Mouse (Mus musculus): ENCODE data around the gene Gm10282. TPM values are rescaled to one million over a fixed set of nuclear protein-coding genes. Genes with fewer than 3 reads are reported as not detected.

The Gm10282 gene
- polyA plus RNA-seq (2012; rRNA removed): 22.6 and 23.4 TPM in 2 replicates

GRCm38 (mm10) chr8:72305210-72305905 lies at the start of gene Gm10282:
Gene Gm10282, minus strand, starts transcription at chr8:72305260.

GRCm38 (mm10) chr8:72318801-72319322 lies 13.8 kb upstream of the Gm10282 start, which contains the start of gene Klf2:
Gene Klf2, plus strand, starts transcription at chr8:72319033.

Other genes with a start within 250 kb of the Gm10282 start
- not detected in 2 replicates for gene Olfr373, start 222.1 kb downstream of the Gm10282 start, polyA plus RNA-seq (2012; rRNA removed)
- gene Olfr374, start 198.2 kb downstream of the Gm10282 start, polyA plus RNA-seq (2012; rRNA removed): not detected in 2 replicates
- gene Tpm4, start 170.3 kb downstream of the Gm10282 start, polyA plus RNA-seq (2012; rRNA removed): 184 and 195 TPM in 2 replicates
- 120 and 132 TPM in 2 replicates for gene Rab8a, start 144.1 kb downstream of the Gm10282 start, polyA plus RNA-seq (2012; rRNA removed)
- 0.15 TPM in 2 replicates for gene Hsh2d, start 115.6 kb downstream of the Gm10282 start, polyA plus RNA-seq (2012; rRNA removed)
- gene Cib3, start 92.4 kb downstream of the Gm10282 start, polyA plus RNA-seq (2012; rRNA removed): 0.03 TPM in 1 of 2 replicates, not detected in the other
- gene Gm11034, start 91.6 kb downstream of the Gm10282 start, polyA plus RNA-seq (2012; rRNA removed): not detected in 2 replicates
- gene Fam32a, start 85.5 kb downstream of the Gm10282 start, polyA plus RNA-seq (2012; rRNA removed): 87.3 and 98.8 TPM in 2 replicates
- 222 and 230 TPM in 2 replicates for gene Ap1m1, start 65.2 kb downstream of the Gm10282 start, polyA plus RNA-seq (2012; rRNA removed)
- 10.7 and 17.6 TPM in 2 replicates for gene Klf2, start 13.8 kb upstream of the Gm10282 start, polyA plus RNA-seq (2012; rRNA removed)
- 111 and 112 TPM in 2 replicates for gene Eps15l1, start 116.2 kb upstream of the Gm10282 start, polyA plus RNA-seq (2012; rRNA removed)
- gene Calr3, start 138.6 kb upstream of the Gm10282 start, polyA plus RNA-seq (2012; rRNA removed): 0.55 and 0.74 TPM in 2 replicates
- 14.9 and 15.2 TPM in 2 replicates for gene 1700030K09Rik, start 138.6 kb upstream of the Gm10282 start, polyA plus RNA-seq (2012; rRNA removed)
- 75.3 and 90.3 TPM in 2 replicates for gene Cherp, start 170.0 kb upstream of the Gm10282 start, polyA plus RNA-seq (2012; rRNA removed)
- gene Slc35e1, start 187.4 kb upstream of the Gm10282 start, polyA plus RNA-seq (2012; rRNA removed): 26.4 and 26.6 TPM in 2 replicates
- 15.4 and 15.5 TPM in 2 replicates for gene Med26, start 243.0 kb upstream of the Gm10282 start, polyA plus RNA-seq (2012; rRNA removed)